Mouse (Mus musculus) forebrain, embryonic 15.5 days (tissue): ENCODE results near the gene Ss18l1. TPM values are rescaled to one million over a fixed set of nuclear protein-coding genes. Genes with fewer than 3 reads are reported as not detected.

ENCODE experiments used
- ATAC-seq: fragments of 200-750 bp; cut with Nextera tagmentation; replicated peaks from 2 replicates; pipeline ENCODE4 v1.8.0; 2017; ENCODE audit warnings: mild to moderate bottlenecking, moderate TSS enrichment, moderate library complexity
- H3K27ac ChIP-seq: fragments of 300-500 bp; sonication (generic); replicated peaks from 2 replicates; pipeline ENCODE4 v1.5.1; 2015; ENCODE audit warnings: mild to moderate bottlenecking, inconsistent platforms
- H3K27me3 ChIP-seq: fragments of 300-500 bp; sonication (generic); 2 replicates; pipeline ENCODE4 v1.6.1; 2015; ENCODE audit warnings: inconsistent platforms
- H3K36me3 ChIP-seq: fragments of 300-500 bp; sonication (generic); 2 replicates; pipeline ENCODE4 v1.6.1; 2015; ENCODE audit warnings: mild to moderate bottlenecking, inconsistent platforms
- H3K4me1 ChIP-seq: fragments of 300-500 bp; sonication (generic); 2 replicates; pipeline ENCODE4 v1.6.1; 2015; ENCODE audit warnings: inconsistent platforms
- H3K4me2 ChIP-seq: fragments of 300-500 bp; sonication (generic); replicated peaks from 2 replicates; pipeline ENCODE4 v1.6.1; 2015; ENCODE audit warnings: mild to moderate bottlenecking, inconsistent platforms
- H3K4me3 ChIP-seq: fragments of 300-500 bp; sonication (generic); 2 replicates; pipeline ENCODE4 v1.5.1; 2015; ENCODE audit warnings: mild to moderate bottlenecking, inconsistent platforms
- H3K9ac ChIP-seq: fragments of 300-500 bp; sonication (generic); replicated peaks from 2 replicates; pipeline ENCODE4 v1.6.1; 2015; ENCODE audit warnings: mild to moderate bottlenecking, inconsistent platforms
- H3K9me3 ChIP-seq: fragments of 300-500 bp; sonication (generic); 2 replicates; pipeline ENCODE4 v1.6.1; 2016; ENCODE audit warnings: inconsistent platforms
- WGBS: fragments of 180-500 bp; shearing (Covaris S2); methylation state at CpG from one replicate; pipeline ENCODE4 v1.1.7; 2015; ENCODE audit warnings: mixed read lengths; 5-methylcytosine and 5-hydroxymethylcytosine counted together
- polyA plus RNA-seq: library from polyadenylated mRNA; unstranded; fragments of >200 nt; fragmentation: Nextera tagmentation; extraction: Ambion mirVana; gene quantifications from 2 replicates; pipeline ENCODE4 v1.2.1, GENCODE M21; 2015

The Ss18l1 gene
- polyA plus RNA-seq = 57.5 and 59.5 TPM in 2 replicates

DNA sequence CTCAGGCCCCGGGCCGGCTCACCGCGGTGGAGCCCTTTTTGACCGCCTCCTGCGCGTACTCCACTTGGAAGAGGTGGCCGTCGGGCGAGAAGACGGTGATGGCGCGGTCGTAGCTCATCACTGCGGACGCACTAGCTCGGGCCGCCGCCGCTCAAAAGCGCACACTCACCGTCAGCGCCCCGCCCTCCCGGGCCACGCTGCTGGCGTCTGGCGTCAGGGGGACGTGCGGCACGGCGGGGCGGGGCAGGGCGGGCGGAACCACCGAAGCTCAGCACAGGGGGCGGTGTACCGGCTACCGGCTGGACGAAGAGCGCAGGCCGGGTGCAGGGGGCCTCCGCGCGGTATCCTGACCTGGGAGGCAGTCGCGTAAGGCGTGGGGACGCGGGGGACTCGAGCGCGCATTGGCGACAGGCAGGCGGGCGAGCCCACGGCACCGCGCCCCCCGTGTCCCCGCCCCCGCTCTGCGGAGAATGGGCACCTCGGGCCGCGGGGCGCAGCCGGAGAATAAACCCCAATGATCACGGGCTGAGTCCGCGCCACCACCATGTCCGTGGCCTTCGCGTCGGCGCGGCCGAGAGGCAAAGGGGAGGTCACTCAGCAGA is at the start of gene Ss18l1, which contains the start of gene Psma7:
TSS of gene Ss18l1 (plus strand) at position 254 of the 602 bp plus-strand sequence.
TSS of gene Psma7 (minus strand) at position 178 of the 602 bp plus-strand sequence.
- H3K9ac ChIP-seq = peak within 1 kb of the TSS; percentile 95

GRCm38 (mm10) chr2:179993071-179993470 is 49.2 kb upstream of the Ss18l1 start:
- Histone ChIP-seq H3K27ac (no peak overlapping the region), H3K9ac (no peak overlapping the region), H3K4me2 (no peak overlapping the region), H3K4me1 (no peaks in the 10 kb centered on the region), H3K4me3 (no peak overlapping the region), H3K27me3 (no peaks in the 10 kb centered on the region), H3K9me3 (no peaks in the 10 kb centered on the region), H3K36me3 (no peaks in the 10 kb centered on the region)
- no peak for ATAC-seq
- WGBS = 88% methylated on average over 5 of the region's 5 CpGs

More for the DNA sequence above, at the start of gene Ss18l1, which contains the start of gene Psma7:
- Histone ChIP-seq H3K27ac (peak within 1 kb of the TSS; percentile 96), H3K36me3 (peaks cover 18% of the 10 kb centered on the region), H3K27me3 (no peaks in the 10 kb centered on the region), H3K9me3 (no peaks in the 10 kb centered on the region), H3K4me3 (peak within 1 kb of the TSS; percentile 97), H3K4me2 (peak within 1 kb of the TSS; percentile 76), H3K4me1 (peaks cover 52% of the 10 kb centered on the region)
- ATAC-seq = peak; percentile 96
- under 1% methylated on average over 77 of the region's 78 CpGs for WGBS

DNA sequence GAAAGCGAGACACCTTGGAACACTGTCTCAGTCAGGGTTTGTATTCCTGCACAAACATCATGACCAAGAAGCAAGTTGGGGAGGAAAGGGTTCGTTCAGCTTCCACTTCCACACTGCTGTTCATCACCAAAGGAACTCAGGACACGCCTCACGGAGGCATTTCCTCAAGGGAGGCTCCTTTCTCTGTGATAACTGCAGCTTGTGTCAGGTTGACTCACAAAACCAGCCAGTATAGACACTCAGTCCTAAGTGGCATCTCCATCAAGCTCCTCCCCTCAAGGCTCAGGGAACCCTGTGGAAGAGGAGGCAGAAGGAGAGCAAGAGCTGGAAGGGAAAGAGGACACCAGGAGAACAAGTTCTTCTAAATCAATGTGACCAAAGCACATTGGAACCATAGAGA is 43.9 kb upstream of the Ss18l1 start:
- no peak overlapping the region for H3K9ac ChIP-seq
- no peak overlapping the region for H3K4me2 ChIP-seq
- no peak for ATAC-seq
- no peaks in the 10 kb centered on the region for H3K27me3 ChIP-seq
- H3K4me3 ChIP-seq = no peak overlapping the region
- H3K27ac ChIP-seq = no peak overlapping the region
- no peaks in the 10 kb centered on the region for H3K36me3 ChIP-seq
- H3K4me1 ChIP-seq = no peaks in the 10 kb centered on the region
- 84% methylated on average over 4 of the region's 4 CpGs for WGBS
- H3K9me3 ChIP-seq = no peaks in the 10 kb centered on the region

DNA sequence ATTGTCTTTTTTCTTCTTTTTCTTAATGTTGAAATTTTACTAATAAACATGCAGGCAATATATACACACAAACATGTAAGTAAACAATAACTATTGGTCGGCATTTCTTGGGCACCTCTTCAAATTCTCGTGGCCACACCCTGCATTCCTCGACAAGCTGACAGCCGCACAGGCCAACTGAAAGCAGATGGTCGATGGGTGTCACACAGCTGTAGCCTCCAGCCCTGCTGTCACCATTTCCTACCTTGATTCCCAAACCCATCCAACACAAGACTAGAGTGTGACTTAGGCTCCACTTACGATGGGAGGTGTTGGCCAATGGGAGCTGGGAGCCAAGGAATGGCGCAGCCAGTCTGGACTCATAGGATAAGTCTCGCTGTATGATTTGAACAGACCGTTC is 40.7 kb upstream of the Ss18l1 start:
- no peaks in the 10 kb centered on the region for H3K4me1 ChIP-seq
- no peak overlapping the region for H3K9ac ChIP-seq
- no peaks in the 10 kb centered on the region for H3K27me3 ChIP-seq
- no peak overlapping the region for H3K27ac ChIP-seq
- H3K4me2 ChIP-seq = no peak overlapping the region
- H3K36me3 ChIP-seq = no peaks in the 10 kb centered on the region
- no peaks in the 10 kb centered on the region for H3K9me3 ChIP-seq
- ATAC-seq = no peak
- H3K4me3 ChIP-seq = no peak overlapping the region
- 90% methylated on average over 9 of the region's 9 CpGs for WGBS

DNA sequence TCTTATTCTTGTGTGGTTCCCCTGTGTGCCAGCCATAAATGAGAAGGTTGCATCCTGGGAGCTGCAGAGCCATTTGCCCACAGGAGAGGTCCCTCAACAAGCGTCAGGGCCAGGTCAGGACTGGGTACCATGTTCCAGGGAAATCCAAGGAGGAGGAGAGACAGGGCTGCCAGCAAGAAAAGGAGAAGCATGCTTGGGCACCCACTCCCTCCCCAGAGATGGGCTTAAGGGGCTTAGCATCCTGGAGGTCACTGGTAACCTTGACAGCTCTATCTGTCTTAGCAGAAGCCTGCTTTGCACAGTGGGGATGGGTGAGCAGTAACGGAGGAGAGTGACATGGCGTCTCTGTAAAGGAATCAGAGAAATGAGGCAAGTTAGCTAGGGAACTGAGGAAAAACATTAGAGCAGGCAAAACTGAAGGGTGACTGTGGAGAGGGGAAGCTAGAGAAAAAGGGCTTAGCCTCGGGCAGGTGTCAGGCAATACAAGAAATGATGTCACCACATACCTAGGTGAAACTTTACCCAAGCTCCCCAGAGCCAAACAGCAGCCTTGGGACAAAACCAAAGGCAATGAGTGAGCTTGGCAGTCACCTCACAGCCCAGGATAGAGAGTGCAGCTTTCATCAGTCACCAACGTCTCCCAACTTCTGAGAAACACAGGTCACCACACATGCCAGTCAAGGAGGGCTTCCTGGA is 36.5 kb upstream of the Ss18l1 start:
- no peak overlapping the region for H3K27ac ChIP-seq
- ATAC-seq = no peak
- H3K4me2 ChIP-seq = no peak overlapping the region
- no peaks in the 10 kb centered on the region for H3K36me3 ChIP-seq
- H3K27me3 ChIP-seq = no peaks in the 10 kb centered on the region
- 66% methylated on average over 5 of the region's 5 CpGs for WGBS
- H3K4me1 ChIP-seq = no peaks in the 10 kb centered on the region
- H3K9ac ChIP-seq = no peak overlapping the region
- H3K4me3 ChIP-seq = no peak overlapping the region
- no peaks in the 10 kb centered on the region for H3K9me3 ChIP-seq

DNA sequence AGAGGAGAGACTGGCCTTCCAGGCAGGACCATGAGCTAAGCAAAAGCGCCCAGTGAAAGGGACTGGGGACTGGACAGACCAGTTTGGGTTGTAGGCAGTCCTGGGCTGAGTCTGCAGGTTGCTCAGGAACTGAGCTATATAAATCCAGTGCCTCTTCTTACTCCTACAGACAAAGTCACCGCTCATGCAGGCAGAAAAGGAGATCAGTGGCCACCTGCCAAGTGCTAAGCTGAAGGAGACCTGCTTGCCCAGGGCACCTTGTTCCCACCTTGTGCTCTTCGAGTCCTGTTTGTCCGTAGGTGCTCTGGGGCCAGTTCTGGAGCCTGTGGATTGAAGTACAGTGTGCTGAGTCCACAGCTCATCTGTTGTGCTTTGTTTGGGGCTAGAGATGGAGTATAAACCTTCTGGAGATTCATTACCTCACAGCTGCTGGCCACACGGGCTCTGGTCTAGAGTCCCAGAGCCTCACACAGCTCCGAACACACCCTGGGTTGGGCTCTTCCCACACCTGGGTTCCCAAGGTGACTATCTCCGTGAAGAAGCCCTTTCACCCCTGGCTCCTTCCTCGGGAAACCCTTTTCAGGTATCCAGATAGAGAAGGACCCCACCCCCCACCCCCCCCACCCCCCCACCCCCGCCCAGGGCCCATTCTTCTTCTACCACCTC is 35.8 kb upstream of the Ss18l1 start:
- WGBS = 49% methylated on average over 8 of the region's 9 CpGs
- no peaks in the 10 kb centered on the region for H3K36me3 ChIP-seq
- H3K27me3 ChIP-seq = no peaks in the 10 kb centered on the region
- ATAC-seq = no peak
- no peaks in the 10 kb centered on the region for H3K9me3 ChIP-seq
- no peak overlapping the region for H3K9ac ChIP-seq
- no peak overlapping the region for H3K27ac ChIP-seq
- no peaks in the 10 kb centered on the region for H3K4me1 ChIP-seq
- no peak overlapping the region for H3K4me2 ChIP-seq
- H3K4me3 ChIP-seq = no peak overlapping the region

- Histone ChIP-seq H3K4me1 (no peaks in the 10 kb centered on the region), H3K9ac (no peak overlapping the region), H3K27me3 (no peaks in the 10 kb centered on the region), H3K36me3 (no peaks in the 10 kb centered on the region), H3K9me3 (no peaks in the 10 kb centered on the region), H3K4me3 (no peak overlapping the region), H3K27ac (no peak overlapping the region), H3K4me2 (no peak overlapping the region)
- 90% methylated on average over 7 of the region's 7 CpGs for WGBS
- ATAC-seq = no peak
Observed at GRCm38 (mm10) chr2:180010686-180011085, 31.6 kb upstream of the Ss18l1 start.

DNA sequence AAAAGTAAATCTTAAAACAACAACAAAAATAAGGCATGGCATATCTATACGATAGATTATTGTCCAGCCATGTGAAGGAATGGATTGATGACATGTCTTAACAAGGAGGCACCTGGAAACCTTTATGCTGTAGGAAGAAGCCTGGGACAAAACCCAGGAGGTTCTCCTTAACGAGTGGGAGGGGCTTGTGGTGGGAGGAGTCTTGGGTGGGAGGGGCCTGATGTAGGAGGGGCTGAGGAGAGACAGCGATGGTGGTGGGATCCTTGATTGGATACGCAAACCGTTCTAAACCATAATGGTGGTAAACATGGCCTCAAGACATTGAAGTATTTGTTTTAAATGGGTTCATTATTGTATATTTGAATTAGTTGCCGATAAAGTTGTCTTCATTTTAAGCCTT is 30.9 kb upstream of the Ss18l1 start:
- Histone ChIP-seq H3K36me3 (no peaks in the 10 kb centered on the region), H3K4me2 (no peak overlapping the region), H3K27ac (no peak overlapping the region), H3K9me3 (no peaks in the 10 kb centered on the region), H3K4me3 (no peak overlapping the region), H3K9ac (no peak overlapping the region), H3K27me3 (no peaks in the 10 kb centered on the region), H3K4me1 (no peaks in the 10 kb centered on the region)
- WGBS = 87% methylated on average over 6 of the region's 6 CpGs
- no peak for ATAC-seq

DNA sequence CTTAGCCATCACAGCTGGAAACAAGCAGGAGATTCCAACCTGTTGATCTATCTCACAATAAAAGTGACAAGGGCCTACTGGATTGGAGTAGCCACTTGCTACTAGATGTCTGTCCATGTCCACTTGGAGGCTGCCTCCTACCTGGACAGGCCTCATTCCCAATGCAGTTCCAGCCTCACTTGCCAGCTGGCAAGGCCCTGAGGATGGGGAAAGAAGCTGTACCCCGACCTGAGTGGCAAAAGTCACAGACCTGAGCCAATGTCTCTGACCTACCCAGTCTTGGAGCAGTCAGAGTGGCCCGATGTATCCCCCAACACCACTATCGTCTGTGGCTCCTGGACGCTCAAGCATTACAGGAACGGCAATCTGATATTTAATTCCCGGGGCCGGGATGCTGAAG is 28.6 kb upstream of the Ss18l1 start:
- no peak for ATAC-seq
- Histone ChIP-seq H3K4me1 (no peaks in the 10 kb centered on the region), H3K4me3 (no peak overlapping the region), H3K27ac (no peak overlapping the region), H3K27me3 (no peaks in the 10 kb centered on the region), H3K4me2 (no peak overlapping the region), H3K9me3 (no peaks in the 10 kb centered on the region), H3K36me3 (no peaks in the 10 kb centered on the region), H3K9ac (no peak overlapping the region)
- 89% methylated on average over 7 of the region's 7 CpGs for WGBS

GRCm38 (mm10) chr2:180017632-180018031 is 24.7 kb upstream of the Ss18l1 start:
- H3K4me2 ChIP-seq = no peak overlapping the region
- no peaks in the 10 kb centered on the region for H3K36me3 ChIP-seq
- peaks cover 8% of the 10 kb centered on the region for H3K27me3 ChIP-seq
- no peak for ATAC-seq
- 60% methylated on average over 4 of the region's 4 CpGs for WGBS
- H3K9me3 ChIP-seq = no peaks in the 10 kb centered on the region
- no peaks in the 10 kb centered on the region for H3K4me1 ChIP-seq
- no peak overlapping the region for H3K9ac ChIP-seq
- no peak overlapping the region for H3K27ac ChIP-seq
- H3K4me3 ChIP-seq = no peak overlapping the region

- Histone ChIP-seq H3K9me3 (no peaks in the 10 kb centered on the region), H3K27ac (no peak overlapping the region), H3K4me3 (no peak overlapping the region), H3K27me3 (peaks cover 17% of the 10 kb centered on the region), H3K9ac (no peak overlapping the region), H3K36me3 (no peaks in the 10 kb centered on the region), H3K4me1 (no peaks in the 10 kb centered on the region), H3K4me2 (no peak overlapping the region)
- 83% methylated on average over 9 of the region's 9 CpGs for WGBS
- ATAC-seq = no peak
Observed at GRCm38 (mm10) chr2:180018573-180018972, 23.7 kb upstream of the Ss18l1 start.

GRCm38 (mm10) chr2:180020091-180020661 is 22.1 kb upstream of the Ss18l1 start:
- no peak overlapping the region for H3K4me3 ChIP-seq
- peaks cover 17% of the 10 kb centered on the region for H3K27me3 ChIP-seq
- H3K9ac ChIP-seq = no peak overlapping the region
- no peak overlapping the region for H3K4me2 ChIP-seq
- H3K9me3 ChIP-seq = no peaks in the 10 kb centered on the region
- no peak overlapping the region for H3K27ac ChIP-seq
- no peak for ATAC-seq
- peaks cover 6% of the 10 kb centered on the region; the same call in 1 of the 2 replicates for H3K4me1 ChIP-seq
- no peaks in the 10 kb centered on the region for H3K36me3 ChIP-seq
- 80% methylated on average over 7 of the region's 7 CpGs for WGBS
